Mouse (Mus musculus) hindbrain, embryonic 11.5 days (tissue): ENCODE data around the gene Acot4. TPM values are rescaled to one million over a fixed set of nuclear protein-coding genes. Genes with fewer than 3 reads are reported as not detected.
"Not testable (repeated sequence)": the region's sequence is repeated elsewhere in the genome, so short reads cannot be mapped to it uniquely, and the experiment has no call there.

Experiments
- ATAC-seq: fragments of 200-750 bp; cut with Nextera tagmentation; 2 replicates; pipeline ENCODE4 v1.8.0; 2017; ENCODE audit warnings: mild to moderate bottlenecking, moderate TSS enrichment, moderate library complexity; ENCODE audit not compliant: low FRiP score
- DNase-seq: peaks from one replicate; pipeline ENCODE4 v3.0.0-alpha.2; 2015; ENCODE audit warnings: low spot score
- H3K27ac ChIP-seq: fragments of 300-500 bp; sonication (generic); 2 replicates; pipeline ENCODE4 v1.5.1; 2014; ENCODE audit warnings: mild to moderate bottlenecking, low read depth, low read length
- H3K27me3 ChIP-seq: fragments of 300-500 bp; sonication (generic); 2 replicates; pipeline ENCODE4 v1.6.1; 2014; ENCODE audit warnings: mild to moderate bottlenecking, low read length, moderate library complexity, mixed read lengths; ENCODE audit not compliant: control insufficient read depth, insufficient read depth
- H3K36me3 ChIP-seq: fragments of 300-500 bp; sonication (generic); 2 replicates; pipeline ENCODE4 v1.6.1; 2014; ENCODE audit warnings: mild to moderate bottlenecking, low read length, moderate library complexity, mixed read lengths; ENCODE audit not compliant: control insufficient read depth, insufficient read depth
- H3K4me1 ChIP-seq: fragments of 300-500 bp; sonication (generic); replicated peaks from 2 replicates; pipeline ENCODE4 v1.6.1; 2014; ENCODE audit warnings: low read length, mixed read lengths; ENCODE audit not compliant: control insufficient read depth, insufficient read depth
- H3K4me2 ChIP-seq: fragments of 300-500 bp; sonication (generic); replicated peaks from 2 replicates; pipeline ENCODE4 v1.6.1; 2014; ENCODE audit warnings: mild to moderate bottlenecking, low read depth, low read length
- H3K4me3 ChIP-seq: fragments of 300-500 bp; sonication (generic); 2 replicates; pipeline ENCODE4 v1.5.1; 2014; ENCODE audit warnings: low read depth, low read length
- H3K9ac ChIP-seq: fragments of 300-500 bp; sonication (generic); 2 replicates; pipeline ENCODE4 v1.6.1; 2014; ENCODE audit warnings: low read depth, low read length
- H3K9me3 ChIP-seq: fragments of 300-500 bp; sonication (generic); 2 replicates; pipeline ENCODE4 v1.6.1; 2016; ENCODE audit warnings: low read length; ENCODE audit not compliant: control insufficient read depth
- WGBS: fragments of 180-500 bp; shearing (Covaris S2); extraction: QIAGEN DNeasy Blood & Tissue Kit; methylation state at CpG from one replicate; pipeline ENCODE4 v1.1.7; 2014; 5-methylcytosine and 5-hydroxymethylcytosine counted together
- polyA plus RNA-seq: library from polyadenylated mRNA; unstranded; fragments of >200 nt; fragmentation: Nextera tagmentation; extraction: Ambion mirVana; gene quantifications from 2 replicates; pipeline ENCODE4 v1.2.1, GENCODE M21; 2014

Gene Acot4
- polyA plus RNA-seq, 1 experiment from 2014 or later, result 0.63 TPM

DNA sequence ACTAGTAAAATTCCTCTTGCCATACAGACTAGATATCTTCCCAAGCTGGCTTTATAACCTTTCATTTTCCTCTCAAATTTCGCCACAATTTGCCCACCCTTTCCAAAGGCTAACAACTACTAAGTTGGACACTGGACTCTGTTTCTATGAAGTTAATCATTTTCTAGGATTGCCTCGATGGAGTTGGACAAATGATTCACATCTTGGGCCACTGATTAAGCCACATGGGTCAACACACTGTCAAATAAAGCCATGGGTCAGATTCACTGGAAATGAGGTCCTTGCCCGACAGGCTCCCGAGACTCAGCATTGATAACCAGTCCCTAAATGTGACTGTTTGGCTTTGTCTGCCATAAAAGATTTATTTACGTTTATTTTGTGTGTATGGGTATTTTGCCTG, 4.1 kb downstream of the Acot4 start:
- no peaks in the 10 kb centered on the region for H3K27me3 ChIP-seq
- no peak overlapping the region for H3K4me3 ChIP-seq
- ATAC-seq, result no peak
- H3K27ac ChIP-seq, result no peak overlapping the region
- 92% methylated on average over 5 of the region's 5 CpGs for WGBS
- no peaks in the 10 kb centered on the region for H3K36me3 ChIP-seq
- no peaks in the 10 kb centered on the region for H3K4me1 ChIP-seq
- no peak overlapping the region for H3K4me2 ChIP-seq
- H3K9ac ChIP-seq, result no peak overlapping the region
- DNase-seq, result no peak
- H3K9me3 ChIP-seq, result no peaks in the 10 kb centered on the region; the same call in 1 of the 2 replicates

DNA sequence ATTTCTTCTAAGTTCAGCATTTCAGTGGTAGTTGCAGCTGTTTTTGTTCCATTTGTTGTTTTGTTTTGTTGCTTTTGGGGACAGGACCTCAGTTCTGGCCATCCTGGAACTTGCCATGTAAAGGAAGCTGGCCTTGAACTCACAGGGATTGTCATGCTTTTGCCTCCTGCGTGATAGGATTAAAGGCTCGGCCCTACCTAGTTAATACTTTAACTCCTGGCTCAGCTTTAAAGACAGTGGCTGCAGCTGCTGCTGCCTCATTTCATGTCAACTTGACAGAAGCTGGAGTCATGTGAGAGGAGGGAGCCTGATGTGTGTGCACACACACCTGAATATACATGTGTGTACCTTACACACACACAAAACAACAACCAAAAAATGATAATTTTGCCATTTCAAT, 5.9 kb downstream of the Acot4 start:
- H3K4me2 ChIP-seq, result no peak overlapping the region
- no peaks in the 10 kb centered on the region for H3K4me1 ChIP-seq
- no peaks in the 10 kb centered on the region; the same call in 1 of the 2 replicates for H3K9me3 ChIP-seq
- DNase-seq, result no peak
- no peak overlapping the region for H3K27ac ChIP-seq
- WGBS, result 87% methylated on average over 2 of the region's 2 CpGs
- H3K27me3 ChIP-seq, result no peaks in the 10 kb centered on the region
- H3K4me3 ChIP-seq, result no peak overlapping the region
- no peaks in the 10 kb centered on the region for H3K36me3 ChIP-seq
- no peak for ATAC-seq
- H3K9ac ChIP-seq, result no peak overlapping the region

DNA sequence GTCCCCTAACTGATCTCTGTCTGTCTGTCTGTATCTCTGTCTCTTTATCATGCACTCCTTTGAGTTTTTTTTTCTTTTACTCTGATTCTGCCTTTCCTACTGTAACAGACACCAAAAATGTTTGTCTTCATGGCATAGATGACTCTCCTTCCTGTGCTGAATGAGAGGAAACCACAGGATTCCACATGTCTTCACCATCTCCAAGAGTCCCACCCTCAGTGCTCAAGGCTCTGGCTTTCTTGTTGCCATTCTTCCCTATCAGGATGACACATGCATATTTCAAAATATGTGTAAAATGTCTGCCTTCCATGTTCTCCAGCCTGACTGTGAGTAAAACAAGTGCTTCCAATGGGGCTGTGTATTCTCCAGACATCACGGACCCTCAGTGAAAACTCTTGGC, 8.7 kb downstream of the Acot4 start:
- Histone ChIP-seq H3K9me3 (no peaks in the 10 kb centered on the region), H3K4me2 (no peak overlapping the region), H3K4me1 (no peaks in the 10 kb centered on the region), H3K27ac (no peak overlapping the region), H3K36me3 (no peaks in the 10 kb centered on the region), H3K27me3 (no peaks in the 10 kb centered on the region), H3K9ac (no peak overlapping the region), H3K4me3 (no peak overlapping the region)
- WGBS, result 95% methylated on average over 1 of the region's 1 CpGs
- DNase-seq (no peak), ATAC-seq (no peak)

DNA sequence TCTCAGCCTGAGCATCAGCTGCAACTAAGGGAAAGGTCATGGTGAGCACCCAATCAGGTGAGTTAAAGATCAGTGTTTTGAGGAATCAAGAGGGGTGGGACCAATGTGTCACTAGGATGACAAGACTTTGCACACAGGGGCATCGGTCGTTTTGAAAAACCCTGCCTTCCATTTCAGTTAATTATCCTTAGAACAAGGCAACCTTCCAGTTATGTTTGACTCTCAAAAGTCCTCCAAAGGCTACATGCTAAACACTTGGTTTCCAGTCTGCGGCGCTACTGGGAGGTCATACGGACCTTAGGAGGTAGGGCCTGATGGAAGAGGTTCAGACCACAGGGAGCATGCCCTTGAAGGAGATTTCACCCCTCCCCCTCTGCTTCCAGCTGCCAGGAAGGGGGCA, 12.6 kb downstream of the Acot4 start:
- H3K27me3 ChIP-seq, result peaks cover 12% of the 10 kb centered on the region
- H3K27ac ChIP-seq, H3K36me3 ChIP-seq, H3K9me3 ChIP-seq, DNase-seq, H3K9ac ChIP-seq, ATAC-seq, H3K4me3 ChIP-seq, H3K4me1 ChIP-seq, H3K4me2 ChIP-seq: not testable (repeated sequence)
- 85% methylated on average over 5 of the region's 5 CpGs for WGBS

DNA sequence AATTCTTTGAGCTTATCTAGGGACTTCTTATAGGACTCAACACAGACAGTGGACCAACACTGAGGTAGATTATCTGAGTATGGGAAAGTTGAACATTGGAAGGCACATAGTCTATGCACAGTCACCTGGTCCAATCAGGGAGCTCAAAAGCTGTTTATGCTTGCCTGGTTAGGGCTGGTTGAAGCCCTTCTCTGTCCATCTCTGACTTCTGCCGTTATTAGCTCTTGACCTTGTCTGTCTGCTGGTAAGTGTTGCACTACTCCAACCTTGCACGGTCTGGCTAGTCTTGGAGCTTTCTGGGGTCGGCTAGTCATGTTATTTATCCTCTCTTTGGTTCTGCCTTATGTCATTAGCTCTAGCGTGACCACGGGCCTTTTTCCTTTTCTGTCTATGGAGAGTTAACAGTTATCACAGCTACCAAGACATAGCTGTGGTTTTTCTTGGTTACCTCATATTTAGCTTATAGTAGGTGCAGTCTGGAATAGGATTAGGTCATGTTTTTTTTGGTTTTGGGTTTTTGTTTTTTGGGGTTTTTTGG, 13.8 kb downstream of the Acot4 start, which contains the start of gene Acot3:
Gene Acot3 (plus strand): TSS at position 208 of the 538 bp plus-strand sequence.
- Histone ChIP-seq H3K4me1 (no peaks in the 10 kb centered on the region; the same call in 1 of the 2 replicates), H3K9me3 (no peaks in the 10 kb centered on the region), H3K36me3 (no peaks in the 10 kb centered on the region), H3K4me2 (no peak within 1 kb of the TSS), H3K27me3 (peaks cover 12% of the 10 kb centered on the region), H3K4me3 (no peak within 1 kb of the TSS), H3K9ac (no peak within 1 kb of the TSS), H3K27ac (no peak within 1 kb of the TSS)
- no peak for DNase-seq
- ATAC-seq, result no peak
- WGBS, result 81% methylated on average over 5 of the region's 5 CpGs

DNA sequence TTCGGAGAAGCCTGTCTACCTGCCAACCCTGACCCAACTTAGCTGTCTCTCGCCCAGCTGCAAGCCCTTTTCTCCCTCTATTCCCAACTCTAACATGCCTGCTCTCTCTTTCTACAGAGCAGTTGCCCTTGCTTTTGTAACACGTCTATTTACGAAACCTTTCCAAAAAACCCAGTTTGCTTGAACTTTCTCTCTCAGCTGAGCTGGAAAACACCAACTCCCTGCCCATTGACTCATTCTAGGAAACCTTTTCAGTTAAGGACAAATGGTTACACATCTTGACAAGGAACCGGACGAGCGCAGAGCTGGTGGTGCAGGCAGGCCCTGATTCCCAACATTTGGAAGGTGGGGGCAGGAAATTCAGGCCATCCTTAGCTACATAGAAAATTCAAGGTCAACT, 14.4 kb downstream of the Acot4 start:
- ATAC-seq, result no peak
- Histone ChIP-seq H3K4me1 (no peaks in the 10 kb centered on the region; the same call in 1 of the 2 replicates), H3K27me3 (peaks cover 12% of the 10 kb centered on the region), H3K4me3 (no peak overlapping the region), H3K9ac (no peak overlapping the region), H3K27ac (no peak overlapping the region), H3K9me3 (no peaks in the 10 kb centered on the region), H3K36me3 (no peaks in the 10 kb centered on the region), H3K4me2 (no peak overlapping the region)
- DNase-seq, result no peak
- WGBS, result 86% methylated on average over 7 of the region's 7 CpGs

DNA sequence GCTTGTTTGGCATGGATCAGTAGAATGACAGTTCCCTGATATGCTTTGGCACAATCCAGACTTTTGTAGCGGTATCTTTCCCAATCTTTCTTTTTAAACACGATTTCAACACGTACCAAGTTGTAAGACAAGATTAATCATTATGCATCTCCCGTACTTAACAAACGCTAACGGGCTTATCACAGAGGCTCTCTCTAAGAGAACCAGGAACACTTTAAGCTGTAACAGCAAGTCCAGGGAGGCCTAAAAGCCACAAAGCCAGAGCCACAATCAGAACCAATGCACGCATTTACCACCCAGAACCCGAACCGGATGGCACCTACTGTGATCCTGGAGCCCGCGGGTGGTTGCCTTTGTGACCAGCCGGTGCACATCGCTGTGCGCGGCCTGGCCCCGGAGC, 15.0 kb downstream of the Acot4 start:
- peak; percentile 55 for DNase-seq
- Histone ChIP-seq H3K9ac (peak overlapping the region; percentile 47; the same call in 1 of the 2 replicates), H3K27ac (no peak overlapping the region), H3K36me3 (no peaks in the 10 kb centered on the region), H3K4me3 (peak overlapping the region; percentile 38), H3K27me3 (peaks cover 12% of the 10 kb centered on the region), H3K4me1 (no peaks in the 10 kb centered on the region; the same call in 1 of the 2 replicates), H3K9me3 (no peaks in the 10 kb centered on the region), H3K4me2 (peak overlapping the region; percentile 76)
- ATAC-seq, result no peak
- WGBS, result 14% methylated on average over 16 of the region's 16 CpGs

DNA sequence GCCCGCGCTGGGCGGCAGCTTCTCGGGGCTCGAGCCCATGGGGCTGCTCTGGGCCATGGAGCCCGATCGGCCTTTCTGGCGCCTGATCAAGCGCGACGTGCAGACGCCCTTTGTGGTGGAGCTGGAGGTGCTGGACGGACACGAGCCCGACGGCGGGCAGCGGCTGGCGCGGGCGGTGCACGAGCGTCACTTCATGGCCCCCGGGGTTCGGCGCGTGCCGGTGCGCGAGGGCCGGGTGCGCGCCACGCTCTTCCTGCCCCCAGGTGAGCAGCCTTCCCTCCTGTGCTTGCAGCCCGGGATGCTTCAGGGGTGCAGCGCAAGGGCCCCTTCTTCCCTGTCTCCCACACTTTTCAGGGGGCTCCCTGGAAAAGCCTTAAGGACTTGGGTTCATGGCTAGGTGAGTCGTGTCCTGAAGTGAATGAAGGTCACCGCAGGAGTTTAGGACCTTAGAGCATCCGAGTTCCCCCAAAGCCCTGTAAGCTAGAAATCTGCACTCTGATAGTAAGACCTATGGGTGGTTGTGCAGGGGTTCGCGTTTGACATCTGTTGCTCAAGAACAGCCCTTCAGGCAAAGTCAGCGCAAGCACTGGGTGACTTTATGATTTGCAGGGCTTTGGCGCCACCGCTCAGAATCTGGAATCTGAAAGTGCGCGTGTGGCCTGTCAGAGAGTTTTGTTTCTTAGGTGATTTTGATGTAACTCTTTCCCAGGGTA, 15.7 kb downstream of the Acot4 start:
- Histone ChIP-seq H3K9me3 (no peaks in the 10 kb centered on the region), H3K4me2 (peak overlapping the region; percentile 76), H3K4me3 (peak overlapping the region; percentile 38), H3K27ac (no peak overlapping the region), H3K9ac (peak overlapping the region; percentile 47; the same call in 1 of the 2 replicates), H3K36me3 (no peaks in the 10 kb centered on the region), H3K27me3 (peaks cover 12% of the 10 kb centered on the region), H3K4me1 (no peaks in the 10 kb centered on the region; the same call in 1 of the 2 replicates)
- 4% methylated on average over 38 of the region's 46 CpGs for WGBS
- DNase-seq, result peak; percentile 51
- ATAC-seq, result no peak

DNA sequence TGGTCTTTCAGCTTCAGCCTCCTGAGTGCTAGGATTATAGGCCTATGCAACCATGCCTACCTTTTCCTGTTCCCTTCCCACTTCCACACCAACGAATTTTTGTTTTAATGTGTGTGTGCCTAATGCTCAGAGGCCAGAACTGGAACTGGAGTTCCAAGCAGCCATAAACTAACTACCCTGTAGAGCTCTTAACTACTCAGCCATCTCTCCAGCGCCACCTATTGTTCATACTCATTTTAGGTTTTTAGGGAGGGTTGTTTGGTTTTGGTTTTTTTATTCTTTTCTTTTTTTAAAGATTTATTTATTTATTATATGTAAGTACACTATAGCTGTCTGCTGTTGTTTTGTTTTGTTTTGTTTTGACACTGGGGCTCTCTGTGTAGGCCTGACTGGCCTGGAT, 22.8 kb downstream of the Acot4 start:
- H3K4me1 ChIP-seq, result no peaks in the 10 kb centered on the region
- WGBS, result 31% methylated on average over 2 of the region's 2 CpGs
- no peak overlapping the region for H3K27ac ChIP-seq
- no peaks in the 10 kb centered on the region for H3K27me3 ChIP-seq
- H3K4me3 ChIP-seq, result no peak overlapping the region
- H3K4me2 ChIP-seq, result no peak overlapping the region
- no peaks in the 10 kb centered on the region for H3K36me3 ChIP-seq
- DNase-seq (no peak), ATAC-seq (no peak)
- H3K9ac ChIP-seq, result no peak overlapping the region
- no peaks in the 10 kb centered on the region for H3K9me3 ChIP-seq
